Mouse (Mus musculus): ENCODE results near the gene Cybc1.

GRCm38 (mm10) chr11:121173203-121173602, 55.9 kb downstream of the Cybc1 start:
- TF ChIP-seq POLR2A (IDR thresholded peaks at IDR 0.05; ENCODE audit: control insufficient read depth, low read depth, low read length) = no peak
- no peak for TF ChIP-seq CTCF (IDR thresholded peaks at IDR 0.05; ENCODE audit: control insufficient read depth, insufficient read depth, insufficient replicate concordance, low read depth, low read length)

Measured in testis, adult 2 months (tissue).